Mouse (Mus musculus) lung, embryonic 14.5 days (tissue): Measurements from ENCODE around the gene Gm10037. TPM values are rescaled to one million over a fixed set of nuclear protein-coding genes. Genes with fewer than 3 reads are reported as not detected.
"Not testable (repeated sequence)": the region's sequence is repeated elsewhere in the genome, so short reads cannot be mapped to it uniquely, and the experiment has no call there.

ENCODE experiments used
- ATAC-seq: fragments of 200-750 bp; cut with Nextera tagmentation; 2 replicates; pipeline ENCODE4 v1.8.0; 2017; ENCODE audit warnings: mild to moderate bottlenecking, moderate TSS enrichment, moderate library complexity; ENCODE audit not compliant: insufficient read depth
- DNase-seq: peaks from one replicate; pipeline ENCODE4 v3.0.0-alpha.2; 2015
- H3K27ac ChIP-seq: fragments of 300-500 bp; sonication (generic); 2 replicates; pipeline ENCODE4 v1.5.1; 2014; ENCODE audit warnings: low read depth, mild to moderate bottlenecking, moderate library complexity
- H3K27me3 ChIP-seq: fragments of 300-500 bp; sonication (generic); 2 replicates; pipeline ENCODE4 v1.6.1; 2014; ENCODE audit warnings: low read length, control low read depth; ENCODE audit not compliant: insufficient read depth
- H3K36me3 ChIP-seq: fragments of 300-500 bp; sonication (generic); 2 replicates; pipeline ENCODE4 v1.6.1; 2014; ENCODE audit warnings: control low read depth; ENCODE audit not compliant: insufficient read depth
- H3K4me1 ChIP-seq: fragments of 300-500 bp; sonication (generic); 2 replicates; pipeline ENCODE4 v1.6.1; 2014; ENCODE audit warnings: antibody characterized with exemption, control low read depth; ENCODE audit not compliant: insufficient read depth
- H3K4me2 ChIP-seq: fragments of 300-500 bp; sonication (generic); 2 replicates; pipeline ENCODE4 v1.6.1; 2014; ENCODE audit warnings: mild to moderate bottlenecking
- H3K4me3 ChIP-seq: fragments of 300-500 bp; sonication (generic); 2 replicates; pipeline ENCODE4 v1.5.1; 2014; ENCODE audit warnings: low read depth, low read length
- H3K9ac ChIP-seq: fragments of 300-500 bp; sonication (generic); 2 replicates; pipeline ENCODE4 v1.6.1; 2014
- H3K9me3 ChIP-seq: fragments of 300-500 bp; sonication (generic); 2 replicates; pipeline ENCODE4 v1.6.1; 2016; ENCODE audit warnings: low read depth, low read length, control low read depth
- CTCF ChIP-seq: IDR thresholded peaks from 2 replicates; pipeline ENCODE4 v1.5.1; 2016; ENCODE audit warnings: antibody characterized with exemption, low read depth
- WGBS: fragments of 180-500 bp; shearing (Covaris S2); extraction: QIAGEN DNeasy Blood & Tissue Kit; methylation state at CpG from one replicate; pipeline ENCODE4 v1.1.7; 2014; 5-methylcytosine and 5-hydroxymethylcytosine counted together
- polyA plus RNA-seq: library from polyadenylated mRNA; unstranded; fragments of >200 nt; fragmentation: Nextera tagmentation; extraction: Ambion mirVana; gene quantifications from 2 replicates; pipeline ENCODE4 v1.2.1, GENCODE M21; 2014

The Gm10037 gene
- polyA plus RNA-seq, 1 experiment from 2014 or later, result 3.5 TPM

GRCm38 (mm10) chr13:67853130-67853529, 22.2 kb downstream of the Gm10037 start:
- no peak overlapping the region for H3K4me2 ChIP-seq
- no peak overlapping the region for H3K27ac ChIP-seq
- H3K9ac ChIP-seq, result no peak overlapping the region
- DNase-seq (no peak), ATAC-seq (no peak)
- H3K36me3 ChIP-seq, result no peaks in the 10 kb centered on the region
- 58% methylated on average over 6 of the region's 6 CpGs for WGBS
- H3K27me3 ChIP-seq, result no peaks in the 10 kb centered on the region
- no peaks in the 10 kb centered on the region for H3K9me3 ChIP-seq
- TF ChIP-seq CTCF, result no peak
- H3K4me3 ChIP-seq, result no peak overlapping the region
- no peaks in the 10 kb centered on the region for H3K4me1 ChIP-seq

GRCm38 (mm10) chr13:67853983-67854382, 23.1 kb downstream of the Gm10037 start:
- 82% methylated on average over 2 of the region's 2 CpGs for WGBS
- no peaks in the 10 kb centered on the region for H3K4me1 ChIP-seq
- TF ChIP-seq CTCF, result no peak
- no peaks in the 10 kb centered on the region for H3K36me3 ChIP-seq
- no peak overlapping the region for H3K27ac ChIP-seq
- H3K4me2 ChIP-seq, result no peak overlapping the region
- DNase-seq (no peak), ATAC-seq (no peak)
- H3K27me3 ChIP-seq, result no peaks in the 10 kb centered on the region
- no peak overlapping the region for H3K4me3 ChIP-seq
- H3K9me3 ChIP-seq, result no peaks in the 10 kb centered on the region
- no peak overlapping the region for H3K9ac ChIP-seq

- Histone ChIP-seq H3K27ac (no peak overlapping the region), H3K36me3 (no peaks in the 10 kb centered on the region), H3K9ac (no peak overlapping the region), H3K4me1 (no peaks in the 10 kb centered on the region), H3K9me3 (no peaks in the 10 kb centered on the region), H3K27me3 (no peaks in the 10 kb centered on the region), H3K4me3 (no peak overlapping the region), H3K4me2 (no peak overlapping the region)
- DNase-seq (no peak), ATAC-seq (no peak)
- no peak for TF ChIP-seq CTCF
- 33% methylated on average over 1 of the region's 1 CpGs for WGBS
Measured at GRCm38 (mm10) chr13:67857317-67857716, 26.4 kb downstream of the Gm10037 start.

GRCm38 (mm10) chr13:67862508-67862907, 31.6 kb downstream of the Gm10037 start:
- Histone ChIP-seq H3K27me3 (no peaks in the 10 kb centered on the region), H3K27ac (no peak overlapping the region), H3K9ac (no peak overlapping the region), H3K4me3 (no peak overlapping the region), H3K36me3 (no peaks in the 10 kb centered on the region), H3K9me3 (no peaks in the 10 kb centered on the region), H3K4me2 (no peak overlapping the region), H3K4me1 (no peaks in the 10 kb centered on the region)
- ATAC-seq (no peak), DNase-seq (no peak)
- TF ChIP-seq CTCF, result 0 out of 2 replicates have a peak, but pooled peaks have one; percentile 5
- 84% methylated on average over 9 of the region's 9 CpGs for WGBS

- Histone ChIP-seq H3K27me3 (no peaks in the 10 kb centered on the region), H3K9ac (no peak within 1 kb of the TSS), H3K36me3 (no peaks in the 10 kb centered on the region), H3K9me3 (no peaks in the 10 kb centered on the region), H3K27ac (no peak within 1 kb of the TSS), H3K4me2 (no peak within 1 kb of the TSS), H3K4me3 (no peak within 1 kb of the TSS), H3K4me1 (no peaks in the 10 kb centered on the region)
- 73% methylated on average over 11 of the region's 11 CpGs for WGBS
- TF ChIP-seq CTCF, result no peak
- ATAC-seq (no peak), DNase-seq (no peak)
Measured at GRCm38 (mm10) chr13:67863026-67863425, 32.1 kb downstream of the Gm10037 start, which contains the start of gene BC048507. Gene BC048507, plus strand, starts transcription at chr13:67863326.

GRCm38 (mm10) chr13:67864764-67865350, 34.0 kb downstream of the Gm10037 start:
- no peak for ATAC-seq
- no peaks in the 10 kb centered on the region for H3K4me1 ChIP-seq
- no peaks in the 10 kb centered on the region for H3K9me3 ChIP-seq
- no peak overlapping the region for H3K9ac ChIP-seq
- no peak overlapping the region for H3K4me2 ChIP-seq
- WGBS, result 61% methylated on average over 5 of the region's 5 CpGs
- H3K27ac ChIP-seq, result no peak overlapping the region
- H3K36me3 ChIP-seq, result no peaks in the 10 kb centered on the region
- no peak for TF ChIP-seq CTCF
- no peaks in the 10 kb centered on the region for H3K27me3 ChIP-seq
- DNase-seq, result no peak
- no peak overlapping the region for H3K4me3 ChIP-seq

- Histone ChIP-seq H3K4me1 (no peaks in the 10 kb centered on the region), H3K27me3 (no peaks in the 10 kb centered on the region), H3K9ac (no peak overlapping the region), H3K9me3 (no peaks in the 10 kb centered on the region), H3K36me3 (no peaks in the 10 kb centered on the region), H3K4me2 (no peak overlapping the region), H3K27ac (no peak overlapping the region), H3K4me3 (no peak overlapping the region)
- TF ChIP-seq CTCF, result peak; percentile 24; the same call in 1 of the 2 replicates
- WGBS, result 25% methylated on average over 3 of the region's 3 CpGs
- ATAC-seq (no peak), DNase-seq (peak; percentile 36)
Measured at GRCm38 (mm10) chr13:67867899-67868298, 37.0 kb downstream of the Gm10037 start.

- not testable (repeated sequence) for H3K36me3 ChIP-seq, H3K4me3 ChIP-seq, H3K27me3 ChIP-seq, H3K4me1 ChIP-seq, H3K9ac ChIP-seq, H3K27ac ChIP-seq, H3K4me2 ChIP-seq, DNase-seq, H3K9me3 ChIP-seq
- ATAC-seq, result peak; percentile 70; the same call in 1 of the 2 replicates
- 35% methylated on average over 6 of the region's 12 CpGs for WGBS
Measured at GRCm38 (mm10) chr13:67876049-67876698, 45.3 kb downstream of the Gm10037 start.
